Mouse (Mus musculus) thymus, adult 2 months (tissue): ENCODE results near the gene Kif1a.

Experiments
- CTCF ChIP-seq: fragments of 200-500 bp; IDR thresholded peaks from 2 replicates; pipeline ENCODE4 v1.5.1; 2012; ENCODE audit warnings: mild to moderate bottlenecking, control low read depth, low read length, moderate library complexity, borderline replicate concordance; ENCODE audit not compliant: control insufficient read depth, poor library complexity, insufficient read depth; ENCODE audit errors: extremely low read depth
- POLR2A ChIP-seq: fragments of 200-500 bp; IDR thresholded peaks from 2 replicates; pipeline ENCODE4 v1.6.1; 2012; ENCODE audit warnings: mild to moderate bottlenecking, low read length, control low read depth, moderate library complexity; ENCODE audit not compliant: control insufficient read depth, poor library complexity, insufficient read depth; ENCODE audit errors: extremely low read depth

- TF ChIP-seq POLR2A (no peak), CTCF (no peak)
These were observed 89.6 kb downstream of the Kif1a start for GRCm38 (mm10) chr1:93012103-93012585.
